Mouse (Mus musculus) MEL (cell line): Measurements from ENCODE around the gene Pecam1. TPM values are rescaled to one million over a fixed set of nuclear protein-coding genes. Genes with fewer than 3 reads are reported as not detected.

Source experiments
- DNase-seq: peaks from one replicate; pipeline ENCODE4 v3.0.0; 2011; ENCODE audit warnings: low read depth, low spot score
- H3K27ac ChIP-seq: 2 replicates; pipeline ENCODE4 v1.5.1; 2012; ENCODE audit warnings: low read depth, mild to moderate bottlenecking, control low read depth, low read length, moderate library complexity; ENCODE audit not compliant: control insufficient read depth
- H3K27me3 ChIP-seq, 2 experiments: fragments of 150-350 bp in 1 of 2; sonication (generic) in 1 of 2; 2 replicates each; pipeline ENCODE4 v1.6.1; 2012; ENCODE audit warnings: low read length in 2 of 2, mild to moderate bottlenecking in 2 of 2, improper control_type of control experiment in 1 of 2, moderate library complexity in 1 of 2; ENCODE audit not compliant: insufficient read depth in 2 of 2, control insufficient read depth in 1 of 2
- H3K36me3 ChIP-seq, 2 experiments: 2 replicates each; pipeline ENCODE4 v1.6.1; 2012 to 2014; ENCODE audit warnings: low read length in 2 of 2, improper control_type of control experiment in 1 of 2, inconsistent platforms in 1 of 2, mild to moderate bottlenecking in 1 of 2; ENCODE audit not compliant: insufficient read depth in 2 of 2, control insufficient read depth in 1 of 2
- H3K4me1 ChIP-seq, 2 experiments: fragments of 150-350 bp in 1 of 2; sonication (generic) in 1 of 2; 2 replicates each; pipeline ENCODE4 v1.6.1; 2012; ENCODE audit warnings: low read length in 2 of 2, improper control_type of control experiment in 1 of 2, mild to moderate bottlenecking in 1 of 2; ENCODE audit not compliant: insufficient read depth in 2 of 2, control insufficient read depth in 1 of 2
- H3K4me3 ChIP-seq, 2 experiments: fragments of 150-350 bp in 1 of 2; sonication (generic) in 1 of 2; 2 replicates each; pipeline ENCODE4 v1.5.1; 2012; ENCODE audit warnings: low read depth in 2 of 2, low read length in 2 of 2, mild to moderate bottlenecking in 2 of 2, moderate library complexity in 2 of 2, control low read depth in 1 of 2, improper control_type of control experiment in 1 of 2; ENCODE audit not compliant: control insufficient read depth in 1 of 2, insufficient read depth in 1 of 2
- H3K79me2 ChIP-seq: 2 replicates; pipeline ENCODE4 v1.6.1; 2012; ENCODE audit warnings: mild to moderate bottlenecking, low read length, moderate library complexity; ENCODE audit not compliant: control insufficient read depth, poor library complexity, insufficient read depth
- H3K9ac ChIP-seq: 2 replicates; pipeline ENCODE4 v1.6.1; 2012; ENCODE audit warnings: low read depth, mild to moderate bottlenecking, control low read depth, low read length, moderate library complexity; ENCODE audit not compliant: control insufficient read depth, poor library complexity, severe bottlenecking
- H3K9me3 ChIP-seq: fragments of 150-350 bp; sonication (generic); replicated peaks from 2 replicates; pipeline ENCODE4 v1.6.1; 2012; ENCODE audit warnings: mild to moderate bottlenecking, low read length, improper control_type of control experiment, moderate library complexity; ENCODE audit not compliant: insufficient read depth
- BHLHE40 ChIP-seq: IDR thresholded peaks from 2 replicates; pipeline ENCODE4 v1.6.1; 2012; ENCODE audit warnings: low read depth, mild to moderate bottlenecking, inconsistent platforms, low read length, improper control_type of control experiment, borderline replicate concordance
- CHD2 ChIP-seq: IDR thresholded peaks from 2 replicates; pipeline ENCODE4 v1.6.1; 2011; ENCODE audit warnings: low read length, improper control_type of control experiment
- CTCF ChIP-seq, 3 experiments: IDR thresholded peaks in 2 of 3; conservative IDR thresholded peaks in 1 of 3; 2 replicates each; pipeline ENCODE4 v1.5.1; 2011 to 2012; ENCODE audit warnings: low read length in 3 of 3, low read depth in 2 of 3, mild to moderate bottlenecking in 2 of 3, improper control_type of control experiment in 1 of 3, inconsistent platforms in 1 of 3, mixed read lengths in 1 of 3, moderate library complexity in 1 of 3; ENCODE audit not compliant: control insufficient read depth in 1 of 3, insufficient read depth in 1 of 3, poor library complexity in 1 of 3, severe bottlenecking in 1 of 3
- ELF1 ChIP-seq: IDR thresholded peaks from 2 replicates; pipeline ENCODE4 v1.6.1; 2014; ENCODE audit warnings: low read depth, mild to moderate bottlenecking, inconsistent platforms, low read length, improper control_type of control experiment, moderate library complexity
- EP300 ChIP-seq, 2 experiments: IDR thresholded peaks; 2 replicates each; pipeline ENCODE4 v1.6.1; 2011; ENCODE audit warnings: improper control_type of control experiment in 2 of 2, low read length in 2 of 2, low read depth in 1 of 2, mild to moderate bottlenecking in 1 of 2
- ETS1 ChIP-seq: IDR thresholded peaks from 2 replicates; pipeline ENCODE4 v1.6.1; 2012; ENCODE audit warnings: low read depth, mild to moderate bottlenecking, inconsistent platforms, low read length, improper control_type of control experiment, moderate library complexity
- GABPA ChIP-seq: IDR thresholded peaks from 2 replicates; pipeline ENCODE4 v1.6.1; 2012; ENCODE audit warnings: low read depth, mild to moderate bottlenecking, inconsistent platforms, low read length, improper control_type of control experiment, moderate library complexity
- GATA1 ChIP-seq: IDR thresholded peaks from 2 replicates; pipeline ENCODE4 v1.6.1; 2011; ENCODE audit warnings: low read depth, low read length, improper control_type of control experiment
- HCFC1 ChIP-seq: IDR thresholded peaks from 2 replicates; pipeline ENCODE4 v1.6.1; 2012; ENCODE audit warnings: low read depth, mild to moderate bottlenecking, inconsistent platforms, low read length, improper control_type of control experiment, moderate library complexity
- KAT2A ChIP-seq: conservative IDR thresholded peaks from 2 replicates; pipeline ENCODE4 v1.6.1; 2012; ENCODE audit warnings: low read depth, low read length, improper control_type of control experiment, inconsistent platforms
- MAFK ChIP-seq: IDR thresholded peaks from 2 replicates; pipeline ENCODE4 v1.6.1; 2011; ENCODE audit warnings: low read depth, mild to moderate bottlenecking, low read length, improper control_type of control experiment, borderline replicate concordance
- MAX ChIP-seq: IDR thresholded peaks from 2 replicates; pipeline ENCODE4 v1.6.1; 2011; ENCODE audit warnings: low read length, improper control_type of control experiment
- MAZ ChIP-seq: IDR thresholded peaks from 2 replicates; pipeline ENCODE4 v1.6.1; 2012; ENCODE audit warnings: low read depth, mild to moderate bottlenecking, inconsistent platforms, low read length, improper control_type of control experiment
- MEF2A ChIP-seq: IDR thresholded peaks from 2 replicates; pipeline ENCODE4 v1.6.1; 2014; ENCODE audit warnings: low read depth, mild to moderate bottlenecking, inconsistent platforms, low read length, improper control_type of control experiment; ENCODE audit not compliant: poor library complexity, insufficient replicate concordance, severe bottlenecking; ENCODE audit errors: extremely low read depth
- NELFE ChIP-seq: IDR thresholded peaks from 2 replicates; pipeline ENCODE4 v1.6.1; 2011; ENCODE audit warnings: low read depth, low read length, improper control_type of control experiment
- POLR2A ChIP-seq, 2 experiments: IDR thresholded peaks; 2 replicates each; pipeline ENCODE4 v1.6.1; 2011 to 2012; ENCODE audit warnings: low read length in 2 of 2, mild to moderate bottlenecking in 2 of 2, control low read depth in 1 of 2, improper control_type of control experiment in 1 of 2, low read depth in 1 of 2, moderate library complexity in 1 of 2; ENCODE audit not compliant: control insufficient read depth in 1 of 2, insufficient read depth in 1 of 2, poor library complexity in 1 of 2
- POLR2AphosphoS2 ChIP-seq: IDR thresholded peaks from 2 replicates; pipeline ENCODE4 v1.6.1; 2011; ENCODE audit warnings: low read length, improper control_type of control experiment
- SIN3A ChIP-seq: IDR thresholded peaks from 2 replicates; pipeline ENCODE4 v1.6.1; 2012; ENCODE audit warnings: low read length, improper control_type of control experiment, inconsistent platforms
- TAL1 ChIP-seq: IDR thresholded peaks from 2 replicates; pipeline ENCODE4 v1.6.1; 2012; ENCODE audit warnings: mild to moderate bottlenecking, inconsistent platforms, low read length, moderate library complexity, mixed read lengths
- TBP ChIP-seq: IDR thresholded peaks from 2 replicates; pipeline ENCODE4 v1.8.0; 2011; ENCODE audit warnings: low read depth, low read length, improper control_type of control experiment
- TCF12 ChIP-seq: IDR thresholded peaks from 2 replicates; pipeline ENCODE4 v1.6.1; 2014; ENCODE audit warnings: low read depth, mild to moderate bottlenecking, inconsistent platforms, low read length, improper control_type of control experiment, moderate library complexity
- UBTF ChIP-seq: IDR thresholded peaks from 2 replicates; pipeline ENCODE4 v1.6.1; 2012; ENCODE audit warnings: low read depth, mild to moderate bottlenecking, inconsistent platforms, low read length, improper control_type of control experiment, moderate library complexity, borderline replicate concordance; ENCODE audit not compliant: insufficient read depth
- USF1 ChIP-seq: IDR thresholded peaks from 2 replicates; pipeline ENCODE4 v1.6.1; 2014; ENCODE audit warnings: low read depth, mild to moderate bottlenecking, inconsistent platforms, low read length, improper control_type of control experiment, moderate library complexity
- ZC3H11A ChIP-seq: IDR thresholded peaks from 2 replicates; pipeline ENCODE4 v1.6.1; 2012; ENCODE audit warnings: low read depth, mild to moderate bottlenecking, inconsistent platforms, low read length, improper control_type of control experiment
- ZKSCAN1 ChIP-seq: IDR thresholded peaks from 2 replicates; pipeline ENCODE4 v1.6.1; 2012; ENCODE audit warnings: low read depth, mild to moderate bottlenecking, inconsistent platforms, low read length, improper control_type of control experiment, moderate library complexity
- ZMIZ1 ChIP-seq: IDR thresholded peaks from 2 replicates; pipeline ENCODE4 v1.6.1; 2012; ENCODE audit warnings: low read depth, mild to moderate bottlenecking, inconsistent platforms, low read length, improper control_type of control experiment, moderate library complexity
- ZNF384 ChIP-seq: IDR thresholded peaks from 2 replicates; pipeline ENCODE4 v1.6.1; 2012; ENCODE audit warnings: low read depth, mild to moderate bottlenecking, inconsistent platforms, low read length, improper control_type of control experiment
- polyA plus RNA-seq, 2 experiments: library from polyadenylated mRNA; stranded (reverse) in 1 of 2; unstranded in 1 of 2; fragments of >175 nt in 1 of 2; fragments of >200 nt in 1 of 2; gene quantifications; 2 replicates each; pipeline versions ENCODE4 v1.2.1 to v1.2.4; 2012; ENCODE audit warnings: low replicate concordance in 2 of 2, low read depth in 1 of 2; ENCODE audit not compliant: insufficient read length in 2 of 2, insufficient read depth in 1 of 2, missing spikeins in 1 of 2
- total RNA-seq: library from RNA; depleted of rRNA; stranded (reverse); fragments of 300-350 nt; gene quantifications from 2 replicates; pipeline ENCODE4 v1.2.3, GENCODE M21; 2012

Pecam1 gene
- total and polyA plus RNA-seq, 3 experiments, result 0.12 to 0.14 TPM; not detected in 1

- H3K27me3 ChIP-seq, result no peaks in the 10 kb centered on the region
- no peaks in the 10 kb centered on the region for H3K79me2 ChIP-seq
- no peak for TF ChIP-seq ELF1
- TF ChIP-seq HCFC1, result no peak
- TF ChIP-seq TAL1, result no peak
- no peak for TF ChIP-seq MEF2A
- TF ChIP-seq MAZ, result no peak
- no peak for TF ChIP-seq ZMIZ1
- no peak for TF ChIP-seq ZC3H11A
- TF ChIP-seq TCF12, result no peak
- TF ChIP-seq TBP, result no peak
- TF ChIP-seq ETS1, result no peak
- no peak for TF ChIP-seq MAFK
- TF ChIP-seq SIN3A, result no peak
- no peak for TF ChIP-seq EP300 (IDR thresholded peaks at IDR 0.05; ENCODE audit: low read depth in 1 of 2, low read length in 2 of 2)
- TF ChIP-seq GATA1, result no peak
- no peak for TF ChIP-seq UBTF
- no peak overlapping the region for H3K9ac ChIP-seq
- DNase-seq, result no peak
- H3K4me1 ChIP-seq, result peaks cover 2 to 14% of the 10 kb centered on the region in 2 experiments; a peak in 3 of 4 replicates
- H3K4me3 ChIP-seq, result no peak overlapping the region
- peaks cover 0 to 16% of the 10 kb centered on the region in 2 experiments; a peak in 2 of 4 replicates for H3K36me3 ChIP-seq
- H3K27ac ChIP-seq, result no peak overlapping the region
- H3K9me3 ChIP-seq, result no peaks in the 10 kb centered on the region
Observed at GRCm38 (mm10) chr11:106665328-106665727, 85.1 kb downstream of the Pecam1 start.

DNA sequence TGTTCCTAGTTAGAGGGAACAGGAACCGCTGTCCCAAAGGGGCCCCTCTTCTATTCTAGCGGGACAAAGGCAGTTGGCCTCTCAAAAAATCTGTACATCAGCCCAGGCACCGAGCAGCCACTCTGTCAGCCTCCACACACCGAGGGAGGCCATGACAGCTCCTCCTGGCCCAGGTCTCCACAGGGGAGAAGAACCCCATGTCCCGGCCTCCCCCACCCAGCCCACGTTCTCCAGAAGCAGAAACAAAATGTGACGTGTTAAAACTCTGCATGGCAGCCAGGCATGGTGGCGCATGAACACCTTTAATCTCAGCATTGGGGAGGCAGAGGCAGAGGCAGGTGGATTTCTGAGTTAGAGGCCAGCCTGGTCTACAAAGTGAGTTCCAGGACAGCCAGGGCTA lies 85.7 kb downstream of the Pecam1 start:
- H3K9me3 ChIP-seq, result no peaks in the 10 kb centered on the region
- H3K79me2 ChIP-seq, result no peaks in the 10 kb centered on the region
- H3K27ac ChIP-seq, result no peak overlapping the region
- no peak overlapping the region for H3K4me3 ChIP-seq
- H3K36me3 ChIP-seq, result peaks cover 0 to 18% of the 10 kb centered on the region in 2 experiments; a peak in 2 of 4 replicates
- H3K9ac ChIP-seq, result no peak overlapping the region
- no peaks in the 10 kb centered on the region for H3K27me3 ChIP-seq
- H3K4me1 ChIP-seq, result peaks cover 2 to 17% of the 10 kb centered on the region in 2 experiments; a peak in 2 of 4 replicates
- TF ChIP-seq USF1 (no peak), SIN3A (no peak), MAX (no peak), GABPA (no peak), HCFC1 (no peak), ETS1 (no peak), EP300 (IDR thresholded peaks at IDR 0.05; ENCODE audit: low read depth in 1 of 2, low read length in 2 of 2) (no peak), ZNF384 (no peak), ZKSCAN1 (no peak), MAZ (no peak), POLR2A (IDR thresholded peaks at IDR 0.05; ENCODE audit: control insufficient read depth in 1 of 2, insufficient read depth in 1 of 2, low read depth in 1 of 2, low read length in 2 of 2, poor library complexity in 1 of 2) (no peak), BHLHE40 (no peak), KAT2A (no peak), CTCF (IDR thresholded peaks at IDR 0.05 in 2 of 3, conservative IDR thresholded peaks at IDR 0.05 in 1 of 3; ENCODE audit: control insufficient read depth in 1 of 3, insufficient read depth in 1 of 3, low read depth in 2 of 3, low read length in 3 of 3, poor library complexity in 1 of 3, severe bottlenecking in 1 of 3) (no peak), POLR2AphosphoS2 (no peak), NELFE (no peak), TCF12 (no peak), CHD2 (no peak), ZMIZ1 (no peak)
- DNase-seq, result no peak
